Mouse (Mus musculus): Measurements from ENCODE around the gene Lrrc32.

- TF ChIP-seq CTCF (IDR thresholded peaks at IDR 0.05; ENCODE audit: insufficient read depth, low read depth, low read length) (no peak), POLR2A (IDR thresholded peaks at IDR 0.05; ENCODE audit: insufficient read depth, low read depth, low read length) (no peak)
Measured at GRCm38 (mm10) chr7:98484878-98485277, 4.2 kb upstream of the Lrrc32 start.
